Comparison of ENCODE assay signal across 8 mouse cellular contexts in the genomic region with DNA sequence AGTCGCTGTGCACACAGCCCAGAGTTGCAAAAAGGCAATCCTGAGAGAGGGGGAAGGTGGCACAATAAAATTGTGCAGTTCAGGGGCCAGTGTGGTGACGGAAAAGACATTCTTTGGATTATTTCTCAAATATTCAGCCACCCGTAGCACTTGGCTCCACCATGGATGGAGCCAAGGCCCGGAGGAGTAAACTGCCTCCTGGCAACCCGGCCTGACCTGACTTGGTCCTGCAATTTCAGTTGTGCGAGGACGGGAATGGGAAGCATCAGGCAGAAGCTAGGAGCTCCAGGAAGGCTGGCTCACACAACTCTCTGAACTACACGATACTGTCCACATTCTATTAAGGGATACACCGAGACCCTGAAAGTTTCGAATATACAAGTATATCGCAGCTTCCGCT. TPM values are rescaled to one million over a fixed set of nuclear protein-coding genes. Genes with fewer than 3 reads are reported as not detected.
DNase-seq lines count a peak whose midpoint lies in the region; ATAC-seq and TF ChIP-seq lines count a peak whose summit lies in the region.

No protein-coding gene starts in this region.

- peaks cover 2% of the 10 kb centered on the region for H3K4me1 ChIP-seq in liver, embryonic 11.5 days (replicated peaks; ENCODE audit: control insufficient read depth, insufficient read depth, low read length)
- H3K4me1 ChIP-seq in forebrain, embryonic 11.5 days (replicated peaks; ENCODE audit: control insufficient read depth, insufficient read depth, low read length), result peaks cover 15% of the 10 kb centered on the region
- peaks cover 21% of the 10 kb centered on the region; the same call in 1 of the 2 replicates for H3K4me1 ChIP-seq in kidney, embryonic 14.5 days (ENCODE audit: control insufficient read depth, insufficient read depth, low read length)
- peaks cover 10% of the 10 kb centered on the region; the same call in 1 of the 2 replicates for H3K4me1 ChIP-seq in midbrain, postnatal 0 days (ENCODE audit: insufficient read depth, low read length)

- no peak overlapping the region for H3K9ac ChIP-seq in liver, embryonic 11.5 days (ENCODE audit: low read depth, low read length)
- no peak overlapping the region for H3K9ac ChIP-seq in forebrain, embryonic 11.5 days (ENCODE audit: low read length)
- H3K9ac ChIP-seq in kidney, embryonic 14.5 days (ENCODE audit: low read depth, low read length), result no peak overlapping the region
- peak overlapping the region; percentile 8; the same call in 1 of the 2 replicates for H3K9ac ChIP-seq in midbrain, postnatal 0 days (replicated peaks; ENCODE audit: low read length, poor library complexity, severe bottlenecking)

- 79% methylated on average over 12 of the region's 12 CpGs for WGBS in liver, embryonic 11.5 days
- 62% methylated on average over 12 of the region's 12 CpGs for WGBS in forebrain, embryonic 11.5 days
- WGBS in kidney, embryonic 14.5 days, result 44% methylated on average over 12 of the region's 12 CpGs
- WGBS in midbrain, postnatal 0 days, result 59% methylated on average over 12 of the region's 12 CpGs

- DNase-seq in liver, embryonic 11.5 days (ENCODE audit: low spot score), result no peak
- DNase-seq in liver, result no peak
- DNase-seq in forebrain, embryonic 11.5 days (ENCODE audit: low spot score), result no peak
- no peak for DNase-seq in midbrain, postnatal 0 days (ENCODE audit: low spot score)
- no peak for DNase-seq in adrenal gland, postnatal 10 days
- DNase-seq in embryo, embryonic 9.5 days (ENCODE audit: extremely low spot score), result no peak

- peaks cover 8% of the 10 kb centered on the region for H3K27me3 ChIP-seq in liver, embryonic 11.5 days (replicated peaks; ENCODE audit: control insufficient read depth, insufficient read depth, low read length)
- H3K27me3 ChIP-seq in forebrain, embryonic 11.5 days (ENCODE audit: control insufficient read depth, insufficient read depth, low read length), result no peaks in the 10 kb centered on the region
- H3K27me3 ChIP-seq in kidney, embryonic 14.5 days (ENCODE audit: control insufficient read depth, insufficient read depth, low read length), result no peaks in the 10 kb centered on the region
- H3K27me3 ChIP-seq in midbrain, postnatal 0 days (ENCODE audit: insufficient read depth, low read length), result no peaks in the 10 kb centered on the region

- H3K4me2 ChIP-seq in liver, embryonic 11.5 days, result peak overlapping the region; percentile 92
- peak overlapping the region; percentile 86 for H3K4me2 ChIP-seq in forebrain, embryonic 11.5 days (ENCODE audit: low read depth, low read length, severe bottlenecking)
- H3K4me2 ChIP-seq in kidney, embryonic 14.5 days (replicated peaks; ENCODE audit: low read depth, low read length), result peak overlapping the region; percentile 83
- peak overlapping the region; percentile 81 for H3K4me2 ChIP-seq in midbrain, postnatal 0 days (ENCODE audit: low read depth, low read length, poor library complexity, severe bottlenecking)

- H3K9me3 ChIP-seq in liver, embryonic 11.5 days (ENCODE audit: control insufficient read depth, low read length), result no peaks in the 10 kb centered on the region
- H3K9me3 ChIP-seq in forebrain, embryonic 11.5 days (ENCODE audit: control insufficient read depth, low read length), result no peaks in the 10 kb centered on the region
- no peaks in the 10 kb centered on the region for H3K9me3 ChIP-seq in kidney, embryonic 14.5 days (ENCODE audit: control insufficient read depth, low read length)
- H3K9me3 ChIP-seq in midbrain, postnatal 0 days (ENCODE audit: low read length), result no peaks in the 10 kb centered on the region

- H3K4me3 ChIP-seq in liver, embryonic 11.5 days (ENCODE audit: low read depth, low read length), result no peak overlapping the region
- H3K4me3 ChIP-seq in forebrain, embryonic 11.5 days (ENCODE audit: low read depth, low read length), result no peak overlapping the region
- H3K4me3 ChIP-seq in kidney, embryonic 14.5 days (ENCODE audit: low read length), result peak overlapping the region; percentile 49; the same call in 1 of the 2 replicates
- H3K4me3 ChIP-seq in midbrain, postnatal 0 days (ENCODE audit: low read depth, low read length), result peak overlapping the region; percentile 39; the same call in 1 of the 2 replicates

- H3K27ac ChIP-seq in liver, embryonic 11.5 days (ENCODE audit: low read depth, low read length), result no peak overlapping the region
- H3K27ac ChIP-seq in forebrain, embryonic 11.5 days (ENCODE audit: low read depth, low read length), result no peak overlapping the region
- peak overlapping the region; percentile 62; the same call in 1 of the 2 replicates for H3K27ac ChIP-seq in kidney, embryonic 14.5 days (ENCODE audit: low read depth, low read length)
- peak overlapping the region; percentile 47 for H3K27ac ChIP-seq in midbrain, postnatal 0 days (ENCODE audit: low read depth, low read length)

- no peak for ATAC-seq in liver, embryonic 11.5 days (replicated peaks; ENCODE audit: low FRiP score)
- ATAC-seq in forebrain, embryonic 11.5 days (replicated peaks; ENCODE audit: low FRiP score), result no peak
- ATAC-seq in kidney, embryonic 14.5 days (ENCODE audit: low FRiP score, low TSS enrichment), result no peak
- no peak for ATAC-seq in midbrain, postnatal 0 days (ENCODE audit: low FRiP score)
- no peak for ATAC-seq in activated CD4-positive, CD25-positive, alpha-beta regulatory T cell, adult 4 months

- no peaks in the 10 kb centered on the region for H3K36me3 ChIP-seq in liver, embryonic 11.5 days (ENCODE audit: control insufficient read depth, insufficient read depth, low read length)
- H3K36me3 ChIP-seq in forebrain, embryonic 11.5 days (ENCODE audit: control insufficient read depth, insufficient read depth, low read length), result no peaks in the 10 kb centered on the region
- H3K36me3 ChIP-seq in kidney, embryonic 14.5 days (ENCODE audit: control insufficient read depth, insufficient read depth, low read length), result no peaks in the 10 kb centered on the region
- no peaks in the 10 kb centered on the region for H3K36me3 ChIP-seq in midbrain, postnatal 0 days (ENCODE audit: insufficient read depth, low read length)

- no peak for TF ChIP-seq CTCF in midbrain, postnatal 0 days (IDR thresholded peaks at IDR 0.05)

RNA-seq across cellular contexts. Expression of a gene that starts 12.9 kb away (rescaled TPM):
- polyA plus RNA-seq in liver, embryonic 11.5 days (2014; fragmentation: Nextera tagmentation; extraction: Ambion mirVana), result 33.6 and 41.2 TPM in 2 replicates
- polyA plus RNA-seq in forebrain, embryonic 11.5 days (2014; fragmentation: Nextera tagmentation; extraction: Ambion mirVana), result 33.2 and 33.8 TPM in 2 replicates
- 94.7 and 106 TPM in 2 replicates for polyA plus RNA-seq in kidney, embryonic 14.5 days (2014; fragmentation: Nextera tagmentation; extraction: Ambion mirVana)
- 12.7 and 12.9 TPM in 2 replicates for total RNA-seq in midbrain, postnatal 0 days (2014; rRNA removed)
- 16.7 and 20.3 TPM in 2 replicates for polyA plus RNA-seq in midbrain, postnatal 0 days (2015; fragmentation: Nextera tagmentation; extraction: Ambion mirVana)
- total RNA-seq in adrenal gland, postnatal 10 days (2021), result 10 to 100 TPM; 45.5 to 50.3 TPM
- polyA plus RNA-seq in activated CD4-positive, CD25-positive, alpha-beta regulatory T cell, adult 4 months (2017; shearing (Covaris generic)), result not detected

RNA-seq across cellular contexts. Expression of a gene that starts 32.8 kb away (rescaled TPM):
- polyA plus RNA-seq in liver, embryonic 11.5 days (2014; fragmentation: Nextera tagmentation; extraction: Ambion mirVana), result 27.6 and 28.9 TPM in 2 replicates
- polyA plus RNA-seq in forebrain, embryonic 11.5 days (2014; fragmentation: Nextera tagmentation; extraction: Ambion mirVana), result 38.6 and 42.9 TPM in 2 replicates
- 37.3 and 43.2 TPM in 2 replicates for polyA plus RNA-seq in kidney, embryonic 14.5 days (2014; fragmentation: Nextera tagmentation; extraction: Ambion mirVana)
- 86.0 and 88.0 TPM in 2 replicates for total RNA-seq in midbrain, postnatal 0 days (2014; rRNA removed)
- polyA plus RNA-seq in midbrain, postnatal 0 days (2015; fragmentation: Nextera tagmentation; extraction: Ambion mirVana), result 64.5 and 68.9 TPM in 2 replicates
- 100 to 1,000 TPM; 300 to 307 TPM for total RNA-seq in adrenal gland, postnatal 10 days (2021)
- polyA plus RNA-seq in activated CD4-positive, CD25-positive, alpha-beta regulatory T cell, adult 4 months (2017; shearing (Covaris generic)), result 10 to 100 TPM; 19.7 to 22.1 TPM

RNA-seq across cellular contexts. Expression of a gene that starts 53.8 kb away (rescaled TPM):
- polyA plus RNA-seq in liver, embryonic 11.5 days (2014; fragmentation: Nextera tagmentation; extraction: Ambion mirVana), result 69.6 and 71.3 TPM in 2 replicates
- polyA plus RNA-seq in forebrain, embryonic 11.5 days (2014; fragmentation: Nextera tagmentation; extraction: Ambion mirVana), result 83.4 and 94.0 TPM in 2 replicates
- 66.9 and 69.1 TPM in 2 replicates for polyA plus RNA-seq in kidney, embryonic 14.5 days (2014; fragmentation: Nextera tagmentation; extraction: Ambion mirVana)
- total RNA-seq in midbrain, postnatal 0 days (2014; rRNA removed), result 43.6 and 48.3 TPM in 2 replicates
- 83.9 and 85.1 TPM in 2 replicates for polyA plus RNA-seq in midbrain, postnatal 0 days (2015; fragmentation: Nextera tagmentation; extraction: Ambion mirVana)
- total RNA-seq in adrenal gland, postnatal 10 days (2021), result 10 to 100 TPM; 54.1 to 54.9 TPM
- polyA plus RNA-seq in activated CD4-positive, CD25-positive, alpha-beta regulatory T cell, adult 4 months (2017; shearing (Covaris generic)), result 10 to 100 TPM; 86.7 to 92.1 TPM

Comparison
In these comparisons a context has a peak if more than half of its experiments do, and no peak if none do; other contexts are left out.
1. H3K27ac ChIP-seq: peak in kidney, embryonic 14.5 days (single experiment) and midbrain, postnatal 0 days (single experiment); none in liver, embryonic 11.5 days (single experiment) and forebrain, embryonic 11.5 days (single experiment).
2. H3K4me3 ChIP-seq: peak in kidney, embryonic 14.5 days (single experiment) and midbrain, postnatal 0 days (single experiment); none in liver, embryonic 11.5 days (single experiment) and forebrain, embryonic 11.5 days (single experiment).
3. RNA of a gene that starts 12.9 kb away (polyA plus RNA-seq): 94.7 to 106 TPM in kidney, embryonic 14.5 days, 33.6 to 41.2 TPM in liver, embryonic 11.5 days, 33.2 to 33.8 TPM in forebrain, embryonic 11.5 days and 16.7 to 20.3 TPM in midbrain, postnatal 0 days; not detected in activated CD4-positive, CD25-positive, alpha-beta regulatory T cell, adult 4 months; every median in the first group is over 10 times any median in the second.
4. Peak in every context shown above with its lines, with median percentiles within 50 percentile points of each other: H3K4me2 ChIP-seq.